Mouse (Mus musculus) lung, adult 2 months (tissue): ENCODE measurements around the gene Il12rb2.

Experiments
- CTCF ChIP-seq: fragments of 200-500 bp; IDR thresholded peaks from 2 replicates; pipeline ENCODE4 v1.5.1; 2011; ENCODE audit warnings: mild to moderate bottlenecking, low read length, control low read depth; ENCODE audit not compliant: insufficient read depth
- POLR2A ChIP-seq: fragments of 200-500 bp; IDR thresholded peaks from 2 replicates; pipeline ENCODE4 v1.6.1; 2011; ENCODE audit warnings: low read depth, mild to moderate bottlenecking, control low read depth, low read length, borderline replicate concordance; ENCODE audit errors: extremely low read depth

GRCm38 (mm10) chr6:67292042-67292623, 83.9 kb downstream of the Il12rb2 start:
- TF ChIP-seq CTCF (no peak), POLR2A (no peak)
